Mouse (Mus musculus) bone marrow macrophage, adult 2 months (primary cell): ENCODE measurements around the gene Spin2f. TPM values are rescaled to one million over a fixed set of nuclear protein-coding genes. Genes with fewer than 3 reads are reported as not detected.
"Not testable (repeated sequence)": the region's sequence is repeated elsewhere in the genome, so short reads cannot be mapped to it uniquely, and the experiment has no call there.

Experiments
- H3K27ac ChIP-seq: 2 replicates; pipeline ENCODE4 v1.5.1; 2012; ENCODE audit warnings: low read depth, low read length; ENCODE audit not compliant: insufficient read depth
- H3K4me1 ChIP-seq: 2 replicates; pipeline ENCODE4 v1.6.1; 2012; ENCODE audit warnings: low read length; ENCODE audit not compliant: control insufficient read depth, insufficient read depth
- H3K4me3 ChIP-seq: 2 replicates; pipeline ENCODE4 v1.5.1; 2012; ENCODE audit warnings: mild to moderate bottlenecking, low read length, moderate library complexity; ENCODE audit not compliant: insufficient read depth
- polyA plus RNA-seq: library from polyadenylated mRNA; stranded (reverse); fragments of >200 nt; gene quantifications from 2 replicates; pipeline ENCODE4 v1.2.4, GENCODE M21; 2012; ENCODE audit not compliant: missing spikeins, insufficient read depth, insufficient read length

Gene Spin2f
- not detected in 2 replicates for polyA plus RNA-seq

DNA sequence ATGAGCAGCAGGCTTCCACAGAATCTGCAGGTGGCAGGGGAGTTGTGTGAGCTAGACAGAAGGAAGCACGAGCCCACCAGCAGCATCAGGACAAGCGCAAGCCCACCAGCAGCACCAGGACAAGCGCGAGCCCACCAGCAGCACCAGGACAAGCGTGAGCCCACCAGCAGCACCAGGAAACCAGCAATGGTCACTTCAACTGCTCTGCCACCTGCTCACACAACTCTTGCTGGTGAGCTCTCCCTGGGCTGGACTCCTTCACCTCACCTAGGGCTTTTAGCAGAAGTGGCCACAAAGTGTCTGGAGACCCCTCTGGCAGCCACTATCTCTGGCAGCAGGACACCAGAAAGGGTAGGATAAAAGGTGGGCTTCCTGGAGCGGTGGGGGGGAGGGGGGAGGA, at the start of gene Spin2f:
Gene Spin2f (plus strand): TSS at position 301 of the 400 bp plus-strand sequence.
- not testable (repeated sequence) for H3K4me3 ChIP-seq, H3K27ac ChIP-seq, H3K4me1 ChIP-seq

DNA sequence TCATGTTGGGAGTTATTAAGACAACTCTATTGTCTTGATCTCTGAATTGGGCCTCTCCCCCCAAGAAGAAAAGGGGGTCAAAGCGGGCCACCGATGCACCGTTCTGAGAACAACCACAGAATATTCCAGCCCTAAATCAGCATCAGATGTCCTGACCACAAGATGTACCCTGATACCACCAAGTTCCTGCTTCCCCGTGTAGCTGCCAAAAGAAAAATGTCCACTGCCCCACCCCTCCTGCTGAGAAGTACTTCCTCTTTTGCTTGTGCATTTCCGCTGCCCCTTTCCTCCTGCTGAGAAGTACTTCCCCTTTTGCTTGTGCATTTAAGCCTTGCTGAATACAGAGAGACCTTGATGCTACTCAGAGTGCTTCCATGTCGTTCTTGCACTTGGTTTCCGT, 41.6 kb upstream of the Spin2f start:
- not testable (repeated sequence) for H3K4me1 ChIP-seq, H3K4me3 ChIP-seq, H3K27ac ChIP-seq

DNA sequence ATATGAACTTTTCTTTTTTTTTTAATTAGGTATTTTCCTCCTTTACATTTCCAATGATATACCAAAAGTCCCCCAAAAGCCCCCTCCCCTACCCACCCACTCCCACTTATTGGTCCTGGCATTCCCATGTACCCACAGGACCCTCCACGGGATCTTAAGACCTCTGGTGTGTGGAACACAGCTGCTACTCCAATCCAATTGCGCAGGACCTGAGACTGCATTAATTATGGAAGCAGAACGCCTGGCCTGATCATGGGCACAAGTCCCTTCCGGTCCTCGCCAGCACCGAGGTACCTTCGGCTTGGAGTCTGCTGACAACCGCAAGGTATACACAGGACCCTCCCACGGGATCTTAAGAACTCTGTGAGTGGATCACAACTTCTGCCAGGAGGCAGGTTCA, 30.2 kb upstream of the Spin2f start:
- H3K4me3 ChIP-seq, H3K27ac ChIP-seq, H3K4me1 ChIP-seq: not testable (repeated sequence)

DNA sequence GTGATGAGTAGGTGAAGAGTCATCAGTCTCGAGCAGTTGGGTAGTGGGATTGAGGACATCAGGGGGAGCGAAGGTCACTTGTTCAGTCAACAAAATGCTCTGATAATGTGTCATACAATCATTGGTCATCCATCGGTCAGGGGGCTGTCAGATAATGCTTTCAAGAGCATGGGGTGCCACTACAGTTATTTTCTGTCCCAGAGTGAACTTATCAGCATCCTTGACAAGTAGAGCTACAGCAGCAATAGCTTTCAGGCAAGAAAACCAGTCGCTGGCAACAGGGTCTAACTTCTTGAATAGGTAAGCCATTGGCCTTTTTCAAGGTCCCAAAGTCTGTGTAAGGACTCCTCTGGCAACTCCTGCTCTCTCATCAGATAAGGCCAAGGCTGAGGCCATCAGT, 18.6 kb upstream of the Spin2f start:
- not testable (repeated sequence) for H3K4me3 ChIP-seq, H3K27ac ChIP-seq, H3K4me1 ChIP-seq

DNA sequence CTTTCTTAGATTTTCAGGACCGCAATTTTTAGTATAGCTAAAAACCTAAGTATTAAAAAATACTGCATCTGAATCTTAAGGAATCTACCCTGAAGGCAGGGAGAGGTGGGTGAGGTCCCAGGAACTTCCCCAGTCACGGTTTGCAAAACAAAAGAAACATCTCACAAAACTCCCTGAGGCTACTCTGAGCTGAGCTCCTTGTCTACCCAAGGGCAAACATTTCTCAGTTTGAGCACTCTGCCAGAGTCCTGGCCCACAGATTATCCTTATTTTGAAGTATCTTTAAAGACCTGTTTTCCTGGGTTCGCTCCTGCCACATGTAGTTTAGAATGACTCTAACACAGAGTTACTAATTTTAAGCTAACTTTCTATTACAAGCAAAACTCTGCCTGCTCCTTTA, 11.9 kb upstream of the Spin2f start:
- H3K27ac ChIP-seq, H3K4me3 ChIP-seq, H3K4me1 ChIP-seq: not testable (repeated sequence)

Other genes starting within 250 kb of the Spin2f start
- gene Btbd35f29, start 136.2 kb upstream of the Spin2f start, polyA plus RNA-seq, result not detected in 2 replicates
- gene Btbd35f26, start 82.6 kb downstream of the Spin2f start, polyA plus RNA-seq, result not detected in 2 replicates
- gene Btbd35f19, start 130.0 kb downstream of the Spin2f start, polyA plus RNA-seq, result not detected in 2 replicates